Mouse (Mus musculus): ENCODE measurements around the gene Tdp2.

Tdp2 gene

GRCm38 (mm10) chr13:24880208-24880607 is 48.7 kb downstream of the Tdp2 start:
- DNase-seq (ENCODE audit: low spot score in 2 of 2): no peak

GRCm38 (mm10) chr13:24880704-24881103 is 49.2 kb downstream of the Tdp2 start:
- no peak for DNase-seq (ENCODE audit: low spot score in 2 of 2)

- no peak for DNase-seq (ENCODE audit: low spot score in 2 of 2)
These were observed 50.9 kb downstream of the Tdp2 start for GRCm38 (mm10) chr13:24882411-24882810.

GRCm38 (mm10) chr13:24889554-24889953 is 58.1 kb downstream of the Tdp2 start:
- DNase-seq (ENCODE audit: low spot score in 2 of 2): no peak

Measured in frontal cortex, postnatal 36 days (tissue).